Mouse (Mus musculus) ovary, adult 2 months (tissue): ENCODE data around the gene Zfp398. TPM values are rescaled to one million over a fixed set of nuclear protein-coding genes. Genes with fewer than 3 reads are reported as not detected.

Experiments
- polyA plus RNA-seq: library from polyadenylated mRNA; depleted of rRNA; stranded (reverse); fragments of >200 nt; gene quantifications from 2 replicates; pipeline ENCODE4 v1.2.3, GENCODE M21; 2012; rRNA removed

The Zfp398 gene
- polyA plus RNA-seq: 24.3 and 28.0 TPM in 2 replicates

DNA sequence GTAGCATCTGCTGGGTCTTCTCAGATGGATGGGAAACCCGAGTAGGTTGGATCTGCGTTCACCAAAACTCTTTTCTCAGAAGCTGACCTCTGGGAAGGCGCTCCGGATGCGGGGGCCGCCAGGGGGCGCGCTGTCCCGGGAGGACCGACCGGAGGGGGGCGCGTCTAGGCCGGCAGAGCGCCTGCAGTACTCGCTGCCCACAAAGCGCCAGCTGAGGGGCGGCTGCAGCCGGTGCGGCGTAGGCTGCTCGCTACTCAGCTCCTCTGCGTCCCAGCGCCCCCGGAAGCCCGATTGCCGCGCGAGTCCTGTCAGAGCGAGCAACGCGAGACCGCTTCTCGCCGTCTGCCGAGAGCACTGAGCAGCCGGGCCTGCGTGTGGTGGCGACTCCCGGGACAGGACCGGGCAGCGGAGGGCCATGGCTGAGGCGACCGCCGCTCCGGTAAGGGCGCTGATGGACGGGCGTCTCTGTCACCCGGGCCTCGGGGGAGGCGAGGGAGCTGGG is at the start of gene Zfp398:
Gene Zfp398, plus strand, starts transcription at position 180 of the 502 bp plus-strand sequence.

DNA sequence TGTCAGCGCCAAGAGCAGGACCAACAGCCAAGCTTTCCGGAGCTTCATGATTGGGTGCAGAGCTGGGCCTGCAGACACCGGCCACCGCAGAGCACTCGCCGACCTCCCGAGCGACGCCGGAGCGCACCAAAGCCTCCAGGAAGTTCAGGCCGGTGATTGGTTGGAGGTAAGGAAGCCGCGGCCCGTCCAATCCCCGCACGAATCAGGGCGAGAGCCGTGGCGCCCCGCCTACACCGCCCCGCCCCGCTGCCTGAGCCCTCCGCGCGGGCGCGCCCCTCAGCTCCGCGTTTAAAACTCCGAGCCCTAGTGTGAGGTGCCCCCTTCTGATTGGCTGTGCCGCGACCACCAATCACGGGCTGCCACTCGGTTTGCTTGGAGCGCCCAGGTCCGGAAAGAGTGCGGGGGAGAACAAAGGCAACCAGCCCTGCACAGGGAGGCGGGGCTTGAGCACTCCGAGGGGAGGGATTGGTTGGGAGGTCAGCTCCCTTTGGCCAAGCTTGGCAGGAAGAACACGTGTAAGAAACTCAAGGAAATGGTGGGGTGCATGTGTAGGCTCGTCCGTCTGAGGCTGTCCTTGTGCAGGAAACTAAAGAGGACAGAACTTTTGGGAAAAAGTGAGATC is 22.1 kb upstream of the Zfp398 start, which contains the start of gene Pdia4:
Gene Pdia4, minus strand, starts transcription at position 174 of the 622 bp plus-strand sequence.

DNA sequence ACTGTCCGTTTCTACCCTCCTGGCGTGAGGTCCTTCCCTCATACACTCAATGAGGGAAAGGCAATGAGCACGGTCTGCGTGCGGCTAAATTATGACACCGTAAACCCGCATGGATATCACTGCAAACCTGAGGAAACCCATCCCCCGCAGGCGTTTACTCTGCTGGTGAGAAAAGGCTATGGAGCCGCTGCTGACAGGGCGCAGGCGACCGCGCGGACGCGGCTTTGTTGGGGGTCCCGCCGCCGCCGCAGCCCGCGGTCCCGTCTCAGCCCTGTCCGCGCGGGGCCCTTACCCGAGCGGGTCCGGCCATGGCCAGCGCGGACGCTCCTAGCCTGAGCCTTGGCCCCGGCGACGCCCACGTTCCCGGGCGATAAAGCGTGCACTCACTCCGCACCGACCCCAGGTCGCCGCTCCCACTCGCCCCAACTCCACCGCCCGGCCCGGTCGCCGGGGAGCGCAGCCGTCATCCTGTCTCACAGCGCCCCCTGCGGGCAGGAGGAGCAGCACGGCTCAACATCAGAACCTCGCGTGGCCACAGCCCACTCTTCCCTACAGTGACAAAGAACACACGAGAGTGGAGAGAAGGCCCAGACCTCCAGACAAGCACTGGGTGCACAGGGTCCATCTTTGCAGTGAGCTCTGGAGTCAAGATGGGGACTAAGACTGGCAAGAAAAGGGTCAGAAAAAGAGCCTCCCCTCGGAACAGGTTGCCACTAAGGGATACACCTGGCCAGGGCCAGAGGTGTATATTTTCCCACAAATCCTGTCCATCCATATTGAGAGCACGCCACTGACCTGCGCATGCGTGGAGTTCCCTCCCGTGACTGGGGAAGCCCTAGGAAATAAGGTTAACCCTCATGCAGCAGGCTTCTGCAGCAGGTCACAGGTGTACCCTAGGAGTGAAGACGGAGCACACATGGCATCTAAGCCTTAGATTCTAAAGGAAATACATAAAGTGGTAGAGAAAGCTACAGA is 5.1 kb upstream of the Zfp398 start, which contains the start of gene Zfp786:
Gene Zfp786, minus strand, starts transcription at position 764 of the 975 bp plus-strand sequence.

DNA sequence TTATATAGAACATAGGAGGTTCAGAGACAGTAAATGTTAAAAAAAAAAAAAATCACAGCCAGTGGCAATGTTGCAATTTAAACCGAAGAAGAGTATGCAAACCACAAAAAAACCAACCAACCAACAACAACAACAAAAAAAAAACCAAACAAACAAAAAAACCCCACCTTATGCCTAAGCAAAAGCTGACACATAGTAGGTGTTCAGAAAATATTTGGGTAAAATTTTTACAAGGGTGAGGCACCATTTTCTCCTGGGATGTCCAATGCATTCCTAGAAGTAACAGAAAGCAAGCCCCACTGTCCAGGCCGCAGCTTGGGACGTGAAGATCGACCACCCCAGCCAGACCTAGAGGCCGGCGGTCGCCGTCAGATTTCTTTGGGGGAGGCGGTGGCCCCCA is 41.6 kb downstream of the Zfp398 start, which contains the start of gene Zfp282:
Gene Zfp282, plus strand, starts transcription at position 147 of the 400 bp plus-strand sequence.

DNA sequence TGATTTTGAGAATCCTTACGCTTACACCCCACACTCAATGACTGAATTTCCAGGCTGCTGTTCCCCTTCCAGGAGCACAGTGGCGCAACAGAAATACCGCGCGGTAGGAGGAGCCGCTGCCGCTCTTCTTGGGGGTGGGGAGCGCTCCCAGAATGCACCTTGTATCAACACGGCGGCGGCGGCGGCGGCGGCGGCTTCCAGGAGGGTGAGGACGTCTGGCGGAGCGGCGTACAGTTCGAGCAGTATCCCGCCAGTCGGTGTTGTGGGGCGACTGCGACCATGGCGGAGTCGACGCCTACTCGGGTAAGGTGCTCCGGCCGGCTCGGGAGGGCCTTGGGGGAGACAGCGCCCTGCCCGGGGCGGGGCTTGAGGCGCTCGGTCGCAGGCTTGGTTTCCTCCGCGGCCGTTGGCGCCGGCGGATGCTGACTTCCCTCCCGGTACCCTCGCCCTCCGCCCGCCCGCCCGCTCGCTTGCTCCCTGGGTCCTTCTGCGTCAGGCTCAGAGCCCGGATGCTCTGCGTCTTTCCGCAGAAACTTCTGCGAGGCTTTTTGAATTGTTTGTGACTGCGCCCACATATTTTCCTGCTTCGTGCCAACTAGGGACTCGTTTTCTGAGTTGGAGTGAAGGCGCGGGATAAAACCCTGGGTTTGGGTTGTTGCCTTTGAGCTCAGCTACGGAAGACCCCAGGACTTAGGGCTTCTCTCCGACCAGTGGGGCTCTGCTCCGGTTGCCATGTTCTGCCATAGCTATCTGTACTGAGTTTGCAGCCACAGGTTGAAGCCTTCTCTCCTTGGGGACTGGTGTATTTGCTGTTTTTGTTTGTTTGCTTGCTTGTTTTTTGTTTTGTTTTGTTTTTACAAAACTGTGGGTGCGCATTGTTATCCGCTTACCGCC is 85.2 kb downstream of the Zfp398 start, which contains the start of gene Zfp212:
Gene Zfp212, plus strand, starts transcription at position 30 of the 894 bp plus-strand sequence.

Other genes starting within 250 kb of the Zfp398 start
- gene Ezh2, start 240.3 kb upstream of the Zfp398 start, polyA plus RNA-seq: 4.6 and 7.0 TPM in 2 replicates
- gene Pdia4, start 22.2 kb upstream of the Zfp398 start, polyA plus RNA-seq: 93.9 and 99.0 TPM in 2 replicates
- 1.9 and 2.0 TPM in 2 replicates for gene Zfp786, start 4.8 kb upstream of the Zfp398 start, polyA plus RNA-seq
- gene Zfp282, start 41.5 kb downstream of the Zfp398 start, polyA plus RNA-seq: 16.2 and 17.0 TPM in 2 replicates
- gene Zfp212, start 84.8 kb downstream of the Zfp398 start, polyA plus RNA-seq: 16.9 TPM in 2 replicates
- gene Zfp956, start 117.7 kb downstream of the Zfp398 start, polyA plus RNA-seq: 24.2 and 26.4 TPM in 2 replicates
- 29.9 and 30.6 TPM in 2 replicates for gene Zfp777, start 213.2 kb downstream of the Zfp398 start, polyA plus RNA-seq